Mouse (Mus musculus): ENCODE measurements at regions not wholly inside any gene's neighbourhood (a gene's known extent, or its start where the extent isn't known, plus 50 kb on each side); places are given as distances from the start of the nearest gene placed in this dataset.

DNA sequence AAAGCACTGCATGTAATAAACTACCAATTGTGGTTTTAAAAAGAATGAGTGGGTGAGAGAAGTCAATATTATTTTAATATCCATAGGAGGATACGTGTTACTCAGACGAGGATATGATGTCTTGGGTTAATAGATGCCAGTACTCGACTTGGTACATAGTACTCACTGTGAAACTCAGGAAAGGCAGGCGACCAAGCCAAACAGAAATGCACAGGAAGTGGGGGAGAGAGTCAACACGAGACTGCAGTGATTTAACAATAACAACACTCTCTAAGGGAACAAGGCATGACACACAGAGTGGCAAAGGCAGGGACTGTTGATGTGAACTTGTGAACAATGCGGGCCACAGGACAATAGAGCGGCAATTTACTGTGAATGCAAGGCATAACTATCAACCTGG, 464.6 kb downstream of the Etnk1 start:
- no peak for TF ChIP-seq CTCF (IDR thresholded peaks at IDR 0.05; ENCODE audit: low read depth)
- no peak for TF ChIP-seq EP300 (IDR thresholded peaks at IDR 0.05; ENCODE audit: low read depth)
